Mouse (Mus musculus) liver, embryonic 12.5 days (tissue): ENCODE data around the gene Haao. TPM values are rescaled to one million over a fixed set of nuclear protein-coding genes. Genes with fewer than 3 reads are reported as not detected.

Experiments used
- ATAC-seq: fragments of 200-750 bp; cut with Nextera tagmentation; 2 replicates; pipeline ENCODE4 v1.8.0; 2017; ENCODE audit warnings: moderate number of reproducible peaks, mild to moderate bottlenecking, moderate library complexity
- H3K27ac ChIP-seq: fragments of 300-500 bp; sonication (generic); 2 replicates; pipeline ENCODE4 v1.5.1; 2016; ENCODE audit warnings: mild to moderate bottlenecking
- H3K27me3 ChIP-seq: fragments of 300-500 bp; sonication (generic); replicated peaks from 2 replicates; pipeline ENCODE4 v1.6.1; 2016; ENCODE audit warnings: mild to moderate bottlenecking, moderate library complexity
- H3K36me3 ChIP-seq: fragments of 300-500 bp; sonication (generic); 2 replicates; pipeline ENCODE4 v1.6.1; 2016; ENCODE audit warnings: mild to moderate bottlenecking, moderate library complexity
- H3K4me1 ChIP-seq: fragments of 300-500 bp; sonication (generic); 2 replicates; pipeline ENCODE4 v1.6.1; 2016
- H3K4me2 ChIP-seq: fragments of 300-500 bp; sonication (generic); 2 replicates; pipeline ENCODE4 v1.6.1; 2016; ENCODE audit warnings: mild to moderate bottlenecking, moderate library complexity
- H3K4me3 ChIP-seq: fragments of 300-500 bp; sonication (generic); 2 replicates; pipeline ENCODE4 v1.5.1; 2016; ENCODE audit warnings: mild to moderate bottlenecking, moderate library complexity
- H3K9ac ChIP-seq: fragments of 300-500 bp; sonication (generic); 2 replicates; pipeline ENCODE4 v1.6.1; 2016; ENCODE audit warnings: mild to moderate bottlenecking, moderate library complexity
- H3K9me3 ChIP-seq: fragments of 300-500 bp; sonication (generic); replicated peaks from 2 replicates; pipeline ENCODE4 v1.6.1; 2016; ENCODE audit warnings: mild to moderate bottlenecking, moderate library complexity
- WGBS: fragments of 180-500 bp; shearing (Covaris S2); methylation state at CpG from one replicate; pipeline ENCODE4 v1.1.7; 2016; ENCODE audit not compliant: insufficient replicate concordance; 5-methylcytosine and 5-hydroxymethylcytosine counted together
- polyA plus RNA-seq: library from polyadenylated mRNA; unstranded; fragments of >200 nt; fragmentation: Nextera tagmentation; extraction: Ambion mirVana; gene quantifications from 2 replicates; pipeline ENCODE4 v1.2.1, GENCODE M21; 2016

The Haao gene
- polyA plus RNA-seq, result 7.1 and 7.7 TPM in 2 replicates

GRCm38 (mm10) chr17:83847815-83848214, at the start of gene Haao:
Gene Haao (minus strand): TSS chr17:83847963.
- no peak within 1 kb of the TSS; the same call in 1 of the 2 replicates for H3K9ac ChIP-seq
- peak within 1 kb of the TSS; percentile 64 for H3K27ac ChIP-seq
- 34% methylated on average over 3 of the region's 3 CpGs for WGBS
- no peak within 1 kb of the TSS; the same call in 1 of the 2 replicates for H3K4me3 ChIP-seq
- H3K36me3 ChIP-seq, result no peaks in the 10 kb centered on the region
- ATAC-seq, result peak; percentile 66
- peak within 1 kb of the TSS; percentile 27 for H3K4me2 ChIP-seq
- H3K9me3 ChIP-seq, result no peaks in the 10 kb centered on the region
- no peaks in the 10 kb centered on the region for H3K27me3 ChIP-seq
- peaks cover 58% of the 10 kb centered on the region for H3K4me1 ChIP-seq

- Histone ChIP-seq H3K36me3 (no peaks in the 10 kb centered on the region), H3K4me2 (no peak overlapping the region), H3K4me3 (no peak overlapping the region), H3K9me3 (no peaks in the 10 kb centered on the region), H3K4me1 (peaks cover 19% of the 10 kb centered on the region), H3K27ac (no peak overlapping the region), H3K27me3 (no peaks in the 10 kb centered on the region; the same call in 1 of the 2 replicates), H3K9ac (no peak overlapping the region)
- no peak for ATAC-seq
- 69% methylated on average over 8 of the region's 8 CpGs for WGBS
Observed at GRCm38 (mm10) chr17:83897361-83897799, 49.6 kb upstream of the Haao start.

GRCm38 (mm10) chr17:83896723-83897122, 49.0 kb upstream of the Haao start:
- WGBS, result 21% methylated on average over 10 of the region's 10 CpGs
- H3K36me3 ChIP-seq, result no peaks in the 10 kb centered on the region
- H3K9me3 ChIP-seq, result no peaks in the 10 kb centered on the region
- H3K9ac ChIP-seq, result no peak overlapping the region
- H3K27ac ChIP-seq, result no peak overlapping the region
- peaks cover 19% of the 10 kb centered on the region for H3K4me1 ChIP-seq
- no peak overlapping the region for H3K4me3 ChIP-seq
- H3K4me2 ChIP-seq, result no peak overlapping the region
- ATAC-seq, result no peak
- H3K27me3 ChIP-seq, result no peaks in the 10 kb centered on the region; the same call in 1 of the 2 replicates

GRCm38 (mm10) chr17:83895321-83895770, 47.6 kb upstream of the Haao start:
- no peak overlapping the region for H3K27ac ChIP-seq
- 69% methylated on average over 8 of the region's 8 CpGs for WGBS

GRCm38 (mm10) chr17:83893134-83893533, 45.4 kb upstream of the Haao start:
- Histone ChIP-seq H3K27ac (no peak overlapping the region), H3K4me1 (peaks cover 25% of the 10 kb centered on the region), H3K9ac (no peak overlapping the region), H3K9me3 (no peaks in the 10 kb centered on the region), H3K27me3 (no peaks in the 10 kb centered on the region; the same call in 1 of the 2 replicates), H3K36me3 (no peaks in the 10 kb centered on the region), H3K4me2 (no peak overlapping the region), H3K4me3 (no peak overlapping the region)
- WGBS, result 66% methylated on average over 4 of the region's 4 CpGs
- no peak for ATAC-seq

More at GRCm38 (mm10) chr17:83895321-83895770, 47.6 kb upstream of the Haao start:
- peaks cover 26% of the 10 kb centered on the region for H3K4me1 ChIP-seq
- no peak for ATAC-seq
- H3K9ac ChIP-seq, result no peak overlapping the region
- H3K4me3 ChIP-seq, result no peak overlapping the region
- H3K27me3 ChIP-seq, result no peaks in the 10 kb centered on the region; the same call in 1 of the 2 replicates
- no peaks in the 10 kb centered on the region for H3K36me3 ChIP-seq
- H3K4me2 ChIP-seq, result no peak overlapping the region
- H3K9me3 ChIP-seq, result no peaks in the 10 kb centered on the region

- H3K9me3 ChIP-seq, result no peaks in the 10 kb centered on the region
- H3K4me2 ChIP-seq, result no peak overlapping the region
- no peak overlapping the region for H3K27ac ChIP-seq
- peaks cover 14% of the 10 kb centered on the region for H3K4me1 ChIP-seq
- H3K9ac ChIP-seq, result no peak overlapping the region
- ATAC-seq, result no peak
- H3K36me3 ChIP-seq, result no peaks in the 10 kb centered on the region
- WGBS, result 77% methylated on average over 9 of the region's 9 CpGs
- no peak overlapping the region for H3K4me3 ChIP-seq
- H3K27me3 ChIP-seq, result no peaks in the 10 kb centered on the region; the same call in 1 of the 2 replicates
Observed at GRCm38 (mm10) chr17:83891864-83892263, 44.1 kb upstream of the Haao start.

GRCm38 (mm10) chr17:83890373-83890696, 42.6 kb upstream of the Haao start:
- no peaks in the 10 kb centered on the region for H3K27me3 ChIP-seq
- H3K4me1 ChIP-seq, result peaks cover 13% of the 10 kb centered on the region
- H3K9ac ChIP-seq, result no peak overlapping the region
- no peak for ATAC-seq
- no peaks in the 10 kb centered on the region for H3K36me3 ChIP-seq
- H3K9me3 ChIP-seq, result no peaks in the 10 kb centered on the region
- WGBS, result 55% methylated on average over 5 of the region's 5 CpGs
- no peak overlapping the region for H3K4me3 ChIP-seq
- peak overlapping the region; percentile 51 for H3K27ac ChIP-seq
- H3K4me2 ChIP-seq, result no peak overlapping the region

- no peaks in the 10 kb centered on the region for H3K36me3 ChIP-seq
- peak overlapping the region; percentile 51 for H3K27ac ChIP-seq
- ATAC-seq, result no peak
- H3K27me3 ChIP-seq, result no peaks in the 10 kb centered on the region
- H3K4me2 ChIP-seq, result no peak overlapping the region
- peaks cover 13% of the 10 kb centered on the region for H3K4me1 ChIP-seq
- WGBS, result 68% methylated on average over 13 of the region's 13 CpGs
- H3K9me3 ChIP-seq, result no peaks in the 10 kb centered on the region
- no peak overlapping the region for H3K4me3 ChIP-seq
- no peak overlapping the region for H3K9ac ChIP-seq
Observed at GRCm38 (mm10) chr17:83889691-83890372, 42.1 kb upstream of the Haao start.

GRCm38 (mm10) chr17:83889329-83889690, 41.5 kb upstream of the Haao start:
- no peaks in the 10 kb centered on the region for H3K36me3 ChIP-seq
- peak overlapping the region; percentile 24; the same call in 1 of the 2 replicates for H3K27ac ChIP-seq
- H3K4me3 ChIP-seq, result no peak overlapping the region
- no peak overlapping the region for H3K9ac ChIP-seq
- WGBS, result 81% methylated on average over 5 of the region's 5 CpGs
- H3K4me1 ChIP-seq, result peaks cover 13% of the 10 kb centered on the region
- ATAC-seq, result no peak
- no peaks in the 10 kb centered on the region for H3K27me3 ChIP-seq
- no peaks in the 10 kb centered on the region for H3K9me3 ChIP-seq
- H3K4me2 ChIP-seq, result no peak overlapping the region

GRCm38 (mm10) chr17:83887241-83887640, 39.5 kb upstream of the Haao start:
- no peaks in the 10 kb centered on the region for H3K27me3 ChIP-seq
- H3K4me2 ChIP-seq, result no peak overlapping the region
- 67% methylated on average over 5 of the region's 5 CpGs for WGBS
- no peak overlapping the region for H3K4me3 ChIP-seq
- no peak overlapping the region for H3K27ac ChIP-seq
- no peak for ATAC-seq
- no peaks in the 10 kb centered on the region for H3K36me3 ChIP-seq
- no peak overlapping the region for H3K9ac ChIP-seq
- H3K4me1 ChIP-seq, result peaks cover 13% of the 10 kb centered on the region
- no peaks in the 10 kb centered on the region for H3K9me3 ChIP-seq

GRCm38 (mm10) chr17:83886395-83886794, 38.6 kb upstream of the Haao start:
- Histone ChIP-seq H3K9ac (no peak overlapping the region), H3K4me2 (no peak overlapping the region), H3K27ac (no peak overlapping the region), H3K4me1 (peaks cover 13% of the 10 kb centered on the region), H3K4me3 (no peak overlapping the region), H3K27me3 (no peaks in the 10 kb centered on the region), H3K36me3 (no peaks in the 10 kb centered on the region), H3K9me3 (no peaks in the 10 kb centered on the region)
- WGBS, result 67% methylated on average over 3 of the region's 3 CpGs
- ATAC-seq, result no peak

- Histone ChIP-seq H3K9ac (no peak overlapping the region), H3K36me3 (no peaks in the 10 kb centered on the region), H3K27ac (no peak overlapping the region), H3K27me3 (no peaks in the 10 kb centered on the region), H3K4me2 (no peak overlapping the region), H3K4me3 (no peak overlapping the region), H3K4me1 (peaks cover 10% of the 10 kb centered on the region), H3K9me3 (no peaks in the 10 kb centered on the region)
- no peak for ATAC-seq
- WGBS, result 63% methylated on average over 5 of the region's 5 CpGs
Observed at GRCm38 (mm10) chr17:83885750-83886149, 38.0 kb upstream of the Haao start.
